Mouse (Mus musculus) neutrophil, adult 5-6 weeks (primary cell): Measurements from ENCODE around the gene Tagln2. TPM values are rescaled to one million over a fixed set of nuclear protein-coding genes. Genes with fewer than 3 reads are reported as not detected.

Source experiments
- ATAC-seq: fragments of 151-379, 151-347 bp; 2 replicates; pipeline ENCODE4 v1.8.0; 2017; ENCODE audit warnings: mild to moderate bottlenecking, moderate TSS enrichment; ENCODE audit not compliant: insufficient number of reproducible peaks, poor library complexity, low FRiP score, severe bottlenecking; ENCODE audit errors: extremely low read depth
- total RNA-seq: library from RNA; stranded (forward); fragments of 200-1000 nt; gene quantifications from 2 replicates; pipeline ENCODE4 v1.2.3, GENCODE M21; 2017

The Tagln2 gene
- total RNA-seq, 1 experiment from 2014 or later, result 181 TPM

DNA sequence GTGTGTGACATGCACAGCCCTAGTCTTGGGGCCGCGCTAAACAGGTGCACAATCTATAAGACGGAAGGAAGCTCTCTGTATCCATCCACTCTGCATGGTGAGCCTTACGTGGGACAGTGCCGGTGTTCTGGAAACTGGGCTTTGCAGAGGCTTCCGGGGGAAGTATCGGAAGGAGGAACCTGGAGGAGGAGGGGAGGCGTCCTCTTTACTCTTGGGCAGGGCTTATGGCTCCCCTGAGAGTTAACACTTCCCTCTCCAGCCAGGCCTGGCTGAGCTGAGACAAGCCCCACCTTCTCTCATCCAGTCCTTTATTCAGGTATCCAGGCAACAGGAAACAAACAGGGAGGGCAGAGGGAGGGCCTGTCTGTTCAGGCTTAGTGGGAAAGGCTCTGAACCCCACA, 50.7 kb downstream of the Tagln2 start:
- ATAC-seq, result peak; percentile 88

DNA sequence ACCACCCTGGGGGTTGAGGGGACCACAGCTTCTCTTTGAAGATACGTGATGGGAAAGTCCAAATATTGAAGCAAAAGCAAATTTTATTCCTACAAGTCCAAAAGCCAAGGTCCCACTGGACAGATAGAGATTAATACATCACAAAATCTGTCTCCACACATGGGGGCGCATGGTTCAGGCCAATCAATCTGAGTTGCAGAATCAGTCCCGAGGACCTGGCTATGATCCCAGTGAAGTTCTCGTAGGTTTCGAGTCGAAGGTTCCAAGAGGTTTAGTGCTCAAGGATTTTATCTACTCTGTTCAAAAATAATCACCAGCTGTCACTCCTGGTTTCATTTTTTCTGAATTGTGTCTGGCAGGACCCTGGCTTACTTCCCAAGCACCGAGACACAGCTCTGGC, 51.2 kb downstream of the Tagln2 start:
- no peak for ATAC-seq

DNA sequence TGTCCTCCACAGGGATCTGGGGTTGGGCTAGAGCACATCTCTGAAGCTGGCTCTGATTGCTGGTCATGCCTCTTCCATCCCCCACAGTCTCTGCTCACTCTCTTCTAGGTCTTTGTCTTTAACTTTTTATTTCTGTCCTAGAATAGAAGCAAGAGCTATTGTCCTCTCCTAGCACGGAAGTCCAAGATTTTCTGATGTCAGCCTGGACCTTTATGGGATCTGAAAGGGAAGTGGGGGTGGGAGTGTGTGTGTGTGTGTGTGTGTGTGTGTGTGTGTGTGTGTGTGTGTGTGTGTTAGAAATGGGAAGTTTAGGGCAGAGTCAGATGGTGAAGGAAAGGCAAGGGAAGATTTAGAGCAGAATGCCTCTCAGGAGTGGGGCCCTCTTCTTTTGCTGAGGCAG, 52.8 kb downstream of the Tagln2 start:
- no peak for ATAC-seq

DNA sequence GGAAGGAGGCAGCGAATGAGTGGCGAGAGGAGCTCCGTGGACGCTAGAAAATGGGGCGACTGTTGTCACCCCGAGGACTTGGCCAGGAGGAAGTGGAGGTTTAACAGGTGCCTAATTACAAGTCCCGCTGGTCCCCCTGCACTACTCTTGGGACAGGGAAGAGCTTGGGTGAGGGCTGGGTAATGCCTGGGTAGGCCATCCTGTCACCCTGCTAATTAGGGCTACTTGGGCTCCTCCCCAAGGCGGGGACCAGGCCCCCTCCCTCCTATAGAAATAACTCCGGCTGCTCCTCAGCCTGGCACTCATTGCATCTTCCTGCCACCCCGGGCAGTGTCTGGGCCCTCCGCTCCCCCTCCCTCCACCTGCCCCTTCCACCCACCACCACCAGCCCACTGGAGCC, 55.8 kb downstream of the Tagln2 start, which contains the start of gene Vsig8:
Gene Vsig8, plus strand, starts transcription at position 301 of the 400 bp plus-strand sequence.
- no peak for ATAC-seq

Other genes with a start within 250 kb of the Tagln2 start
- not detected in 2 replicates for gene Atp1a4, start 241.6 kb upstream of the Tagln2 start, total RNA-seq
- 9.0 and 10.1 TPM in 2 replicates for gene Igsf8, start 238.4 kb upstream of the Tagln2 start, total RNA-seq
- gene Atp1a2, start 202.0 kb upstream of the Tagln2 start, total RNA-seq, result not detected in 2 replicates
- gene Kcnj9, start 170.7 kb upstream of the Tagln2 start, total RNA-seq, result not detected in 2 replicates
- gene Kcnj10, start 158.8 kb upstream of the Tagln2 start, total RNA-seq, result not detected in 2 replicates
- gene Pigm, start 123.5 kb upstream of the Tagln2 start, total RNA-seq, result 25.0 and 27.8 TPM in 2 replicates
- 2.9 and 4.1 TPM in 2 replicates for gene Slamf9, start 24.7 kb upstream of the Tagln2 start, total RNA-seq
- 3.2 and 4.3 TPM in 2 replicates for gene Igsf9, start 18.3 kb upstream of the Tagln2 start, total RNA-seq
- 3.9 and 4.4 TPM in 2 replicates for gene Cfap45, start 20.8 kb downstream of the Tagln2 start, total RNA-seq
- not detected in 2 replicates for gene Vsig8, start 55.9 kb downstream of the Tagln2 start, total RNA-seq
- 1.9 and 2.3 TPM in 2 replicates for gene Slamf8, start 90.5 kb downstream of the Tagln2 start, total RNA-seq
- gene Fcrl6, start 102.5 kb downstream of the Tagln2 start, total RNA-seq, result 0.35 TPM in 1 of 2 replicates, not detected in the other
- 0.37 TPM in 1 of 2 replicates, not detected in the other for gene Dusp23, start 132.9 kb downstream of the Tagln2 start, total RNA-seq
- gene Crp, start 198.0 kb downstream of the Tagln2 start, total RNA-seq, result not detected in 2 replicates